In the genomic region with DNA sequence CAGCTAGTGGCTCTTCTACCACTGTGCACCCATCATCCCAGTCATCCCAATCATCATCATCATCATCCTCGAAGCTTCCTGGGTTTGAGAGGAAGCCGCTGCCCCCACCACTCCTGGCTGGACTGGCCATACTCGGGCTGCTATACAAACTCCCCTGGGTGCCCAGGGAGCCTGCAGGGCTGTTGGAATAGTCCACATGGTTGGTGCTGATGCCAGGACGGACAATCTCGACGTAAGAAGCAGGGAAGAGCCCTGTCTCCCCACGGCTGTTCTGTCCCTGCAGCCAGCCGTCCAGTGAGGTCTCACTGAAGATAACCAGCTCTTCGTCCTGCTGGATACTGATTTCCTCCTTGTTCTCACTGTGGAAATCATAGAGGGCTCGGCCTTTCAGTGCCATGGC, we compare ENCODE assay signal across 9 mouse cellular contexts. TPM values are rescaled to one million over a fixed set of nuclear protein-coding genes. Genes with fewer than 3 reads are reported as not detected.
DNase-seq lines count a peak whose midpoint lies in the region; ATAC-seq and TF ChIP-seq lines count a peak whose summit lies in the region.
"Had no signal": no experiment of that assay in that cellular context is flagged by ENCODE, and none has a peak within 500 bp of the region (broad histone marks: within the 10 kb centered on the region; RNA-seq: fewer than 3 reads in every experiment).

No protein-coding gene starts in this region.

- no peaks in the 10 kb centered on the region for H3K9me3 ChIP-seq in forebrain, embryonic 14.5 days (replicated peaks; ENCODE audit: control insufficient read depth, low read length)
- H3K9me3 ChIP-seq in limb, embryonic 11.5 days (ENCODE audit: control insufficient read depth, low read length): no peaks in the 10 kb centered on the region
- no peaks in the 10 kb centered on the region for H3K9me3 ChIP-seq in neural tube, embryonic 14.5 days (ENCODE audit: control insufficient read depth, low read length)

- peak overlapping the region; percentile 80; the same call in 1 of the 2 replicates for H3K27ac ChIP-seq in left cerebral cortex, adult 2 months
- no peak overlapping the region for H3K27ac ChIP-seq in forebrain, embryonic 14.5 days (ENCODE audit: low read depth, low read length)
- no peak overlapping the region for H3K27ac ChIP-seq in limb, embryonic 11.5 days (replicated peaks; ENCODE audit: low read depth, low read length)
- H3K27ac ChIP-seq in neural tube, embryonic 14.5 days (ENCODE audit: low read depth, low read length): no peak overlapping the region

- WGBS in forebrain, embryonic 14.5 days: 89% methylated on average over 10 of the region's 10 CpGs
- WGBS in limb, embryonic 11.5 days: 87% methylated on average over 10 of the region's 10 CpGs
- 87% methylated on average over 10 of the region's 10 CpGs for WGBS in neural tube, embryonic 14.5 days

- peak overlapping the region; percentile 63 for H3K4me2 ChIP-seq in forebrain, embryonic 14.5 days (ENCODE audit: low read length)
- H3K4me2 ChIP-seq in limb, embryonic 11.5 days (ENCODE audit: low read depth, severe bottlenecking): peak overlapping the region; percentile 90
- peak overlapping the region; percentile 80; the same call in 1 of the 2 replicates for H3K4me2 ChIP-seq in neural tube, embryonic 14.5 days (ENCODE audit: low read depth, low read length)

- no peak for ATAC-seq in forebrain, embryonic 14.5 days
- ATAC-seq in limb, embryonic 11.5 days (ENCODE audit: insufficient number of reproducible peaks, low FRiP score, low TSS enrichment, low read depth): no peak
- no peak for ATAC-seq in neural tube, embryonic 14.5 days (ENCODE audit: low read depth)
- no peak for ATAC-seq in granulocyte monocyte progenitor cell, adult 5-6 weeks (replicated peaks; ENCODE audit: poor library complexity, severe bottlenecking)

- peaks cover 19% of the 10 kb centered on the region for H3K4me1 ChIP-seq in forebrain, embryonic 14.5 days (ENCODE audit: control insufficient read depth, insufficient read depth, low read length)
- peaks cover 30% of the 10 kb centered on the region for H3K4me1 ChIP-seq in limb, embryonic 11.5 days (ENCODE audit: control insufficient read depth, insufficient read depth, low read length)
- H3K4me1 ChIP-seq in neural tube, embryonic 14.5 days (ENCODE audit: control insufficient read depth, insufficient read depth, low read length): peaks cover 22% of the 10 kb centered on the region

- peak overlapping the region; percentile 65; the same call in 1 of the 2 replicates for H3K4me3 ChIP-seq in left cerebral cortex, adult 2 months
- no peak overlapping the region for H3K4me3 ChIP-seq in forebrain, embryonic 14.5 days (ENCODE audit: low read depth, low read length)
- peak overlapping the region; percentile 58 for H3K4me3 ChIP-seq in limb, embryonic 11.5 days (ENCODE audit: low read depth, low read length)
- no peak overlapping the region; the same call in 1 of the 2 replicates for H3K4me3 ChIP-seq in neural tube, embryonic 14.5 days (ENCODE audit: low read depth, low read length)

- no peaks in the 10 kb centered on the region for H3K27me3 ChIP-seq in forebrain, embryonic 14.5 days (replicated peaks; ENCODE audit: control insufficient read depth, insufficient read depth, low read length)
- no peaks in the 10 kb centered on the region for H3K27me3 ChIP-seq in limb, embryonic 11.5 days (ENCODE audit: control insufficient read depth, insufficient read depth, low read length)
- no peaks in the 10 kb centered on the region for H3K27me3 ChIP-seq in neural tube, embryonic 14.5 days (ENCODE audit: control insufficient read depth, insufficient read depth, low read length)

- no peaks in the 10 kb centered on the region for H3K36me3 ChIP-seq in forebrain, embryonic 14.5 days (ENCODE audit: control insufficient read depth, insufficient read depth, low read length)
- peaks cover 4% of the 10 kb centered on the region; the same call in 1 of the 2 replicates for H3K36me3 ChIP-seq in limb, embryonic 11.5 days (ENCODE audit: control insufficient read depth, insufficient read depth, low read length)
- H3K36me3 ChIP-seq in neural tube, embryonic 14.5 days (ENCODE audit: control insufficient read depth, insufficient read depth, low read length): no peaks in the 10 kb centered on the region

- no peak for DNase-seq in left cerebral cortex, adult 2 months (ENCODE audit: extremely low spot score in 1 of 2, low spot score in 2 of 2)
- DNase-seq in left cerebral cortex, adult 9 months (ENCODE audit: low spot score in 2 of 2): no peak
- no peak for DNase-seq in forebrain, embryonic 14.5 days (ENCODE audit: low spot score)
- DNase-seq in limb, embryonic 11.5 days (ENCODE audit: low spot score): no peak
- DNase-seq in right cerebral cortex, postnatal 10 days (ENCODE audit: low spot score in 2 of 2): no peak
- DNase-seq: cerebellum, adult 11 months; thymus, adult 18-20 months had no signal

- TF ChIP-seq CTCF in left cerebral cortex, adult 2 months (IDR thresholded peaks at IDR 0.05): no peak

- H3K9ac ChIP-seq in forebrain, embryonic 14.5 days (ENCODE audit: low read length): peak overlapping the region; percentile 54; the same call in 1 of the 2 replicates
- H3K9ac ChIP-seq in limb, embryonic 11.5 days (ENCODE audit: low read length): peak overlapping the region; percentile 85; the same call in 1 of the 2 replicates
- no peak overlapping the region for H3K9ac ChIP-seq in neural tube, embryonic 14.5 days (replicated peaks; ENCODE audit: low read depth, low read length)

- intact Hi-C loops in left cerebral cortex, adult 2 months (cut with DNase I): no loop called here

RNA-seq across cellular contexts. Expression of a gene that starts 1.8 kb away (rescaled TPM):
- total RNA-seq in left cerebral cortex, adult 2 months (2021): 1 to 10 TPM; 5.8 to 7.3 TPM
- polyA plus RNA-seq in forebrain, embryonic 14.5 days (2014; fragmentation: Nextera tagmentation; extraction: Ambion mirVana): 1.7 and 1.9 TPM in 2 replicates
- 7.8 and 10.1 TPM in 2 replicates for polyA plus RNA-seq in limb, embryonic 11.5 days (2014; fragmentation: Nextera tagmentation; extraction: Ambion mirVana)
- 1.3 and 2.1 TPM in 2 replicates for polyA plus RNA-seq in neural tube, embryonic 14.5 days (2014; fragmentation: Nextera tagmentation; extraction: Ambion mirVana)
- 2.1 and 5.0 TPM in 2 replicates for total RNA-seq in granulocyte monocyte progenitor cell, adult 5-6 weeks (2014; fragmentation: Nextera tagmentation)
- total RNA-seq in granulocyte monocyte progenitor cell, adult 5-6 weeks (2017): 1.5 and 2.0 TPM in 2 replicates

RNA-seq across cellular contexts. Expression of a gene that starts 10.9 kb away (rescaled TPM):
- 10 to 100 TPM; 49.8 to 50.2 TPM for total RNA-seq in left cerebral cortex, adult 2 months (2021)
- 91.1 and 100 TPM in 2 replicates for polyA plus RNA-seq in forebrain, embryonic 14.5 days (2014; fragmentation: Nextera tagmentation; extraction: Ambion mirVana)
- polyA plus RNA-seq in limb, embryonic 11.5 days (2014; fragmentation: Nextera tagmentation; extraction: Ambion mirVana): 70.9 and 73.6 TPM in 2 replicates
- polyA plus RNA-seq in neural tube, embryonic 14.5 days (2014; fragmentation: Nextera tagmentation; extraction: Ambion mirVana): 71.3 and 74.1 TPM in 2 replicates
- 95.8 and 123 TPM in 2 replicates for total RNA-seq in granulocyte monocyte progenitor cell, adult 5-6 weeks (2014; fragmentation: Nextera tagmentation)
- 65.1 and 69.7 TPM in 2 replicates for total RNA-seq in granulocyte monocyte progenitor cell, adult 5-6 weeks (2017)

RNA-seq across cellular contexts. Expression of a gene that starts 24.3 kb away (rescaled TPM):
- 10 to 100 TPM; 13.5 to 16.3 TPM for total RNA-seq in left cerebral cortex, adult 2 months (2021)
- 27.4 and 29.1 TPM in 2 replicates for polyA plus RNA-seq in forebrain, embryonic 14.5 days (2014; fragmentation: Nextera tagmentation; extraction: Ambion mirVana)
- 26.0 and 30.2 TPM in 2 replicates for polyA plus RNA-seq in limb, embryonic 11.5 days (2014; fragmentation: Nextera tagmentation; extraction: Ambion mirVana)
- 25.5 and 25.9 TPM in 2 replicates for polyA plus RNA-seq in neural tube, embryonic 14.5 days (2014; fragmentation: Nextera tagmentation; extraction: Ambion mirVana)
- 1.4 and 3.3 TPM in 2 replicates for total RNA-seq in granulocyte monocyte progenitor cell, adult 5-6 weeks (2014; fragmentation: Nextera tagmentation)
- 10.9 and 11.6 TPM in 2 replicates for total RNA-seq in granulocyte monocyte progenitor cell, adult 5-6 weeks (2017)

Comparison
In these comparisons a context has a peak if more than half of its experiments do, and no peak if none do; other contexts are left out.
1. H3K4me3 ChIP-seq: peak in left cerebral cortex, adult 2 months (single experiment) and limb, embryonic 11.5 days (single experiment); none in forebrain, embryonic 14.5 days (single experiment) and neural tube, embryonic 14.5 days (single experiment).
2. Peak in every context shown above with its lines, with median percentiles within 50 percentile points of each other: H3K4me2 ChIP-seq.